Mouse (Mus musculus) embryonic facial prominence, embryonic 10.5 days (tissue): ENCODE data around the gene Coro1b. TPM values are rescaled to one million over a fixed set of nuclear protein-coding genes. Genes with fewer than 3 reads are reported as not detected.

Source experiments
- polyA plus RNA-seq: library from polyadenylated mRNA; unstranded; fragments of >200 nt; fragmentation: Nextera tagmentation; extraction: Ambion mirVana; gene quantifications from 2 replicates; pipeline ENCODE4 v1.2.1, GENCODE M21; 2016

Gene Coro1b
- polyA plus RNA-seq, 1 experiment from 2014 or later = 130 TPM

Other genes starting within 250 kb of the Coro1b start
- 28.0 and 28.8 TPM in 2 replicates for gene Tcirg1, start 241.5 kb upstream of the Coro1b start, polyA plus RNA-seq
- 250 and 258 TPM in 2 replicates for gene Ndufs8, start 235.8 kb upstream of the Coro1b start, polyA plus RNA-seq
- 0.48 and 0.81 TPM in 2 replicates for gene Aldh3b1, start 218.8 kb upstream of the Coro1b start, polyA plus RNA-seq
- 7.3 and 8.4 TPM in 2 replicates for gene Unc93b1, start 213.4 kb upstream of the Coro1b start, polyA plus RNA-seq
- gene Aldh3b3, start 190.0 kb upstream of the Coro1b start, polyA plus RNA-seq = not detected in 2 replicates
- 1.1 and 1.2 TPM in 2 replicates for gene Aldh3b2, start 176.3 kb upstream of the Coro1b start, polyA plus RNA-seq
- 3.1 and 3.2 TPM in 2 replicates for gene Acy3, start 162.0 kb upstream of the Coro1b start, polyA plus RNA-seq
- 0.21 and 1.0 TPM in 2 replicates for gene Tbx10, start 155.9 kb upstream of the Coro1b start, polyA plus RNA-seq
- 30.6 and 31.6 TPM in 2 replicates for gene Nudt8, start 148.0 kb upstream of the Coro1b start, polyA plus RNA-seq
- gene Gm49405, start 148.0 kb upstream of the Coro1b start, polyA plus RNA-seq = 4.5 and 4.6 TPM in 2 replicates
- 4.7 and 5.7 TPM in 2 replicates for gene Doc2g, start 145.3 kb upstream of the Coro1b start, polyA plus RNA-seq
- 211 and 217 TPM in 2 replicates for gene Ndufv1, start 135.8 kb upstream of the Coro1b start, polyA plus RNA-seq
- gene Gstp1, start 110.6 kb upstream of the Coro1b start, polyA plus RNA-seq = 456 and 458 TPM in 2 replicates
- gene Gstp2, start 102.6 kb upstream of the Coro1b start, polyA plus RNA-seq = 3.7 and 9.1 TPM in 2 replicates
- not detected in 2 replicates for gene Gstp3, start 89.0 kb upstream of the Coro1b start, polyA plus RNA-seq
- not detected in 2 replicates for gene Cabp2, start 67.0 kb upstream of the Coro1b start, polyA plus RNA-seq
- 77.2 and 80.2 TPM in 2 replicates for gene Cdk2ap2, start 51.4 kb upstream of the Coro1b start, polyA plus RNA-seq
- gene Pitpnm1, start 48.6 kb upstream of the Coro1b start, polyA plus RNA-seq = 9.9 and 11.0 TPM in 2 replicates
- 70.9 and 71.1 TPM in 2 replicates for gene Aip, start 22.8 kb upstream of the Coro1b start, polyA plus RNA-seq
- not detected in 2 replicates for gene Gpr152, start 8.8 kb upstream of the Coro1b start, polyA plus RNA-seq
- 0.14 TPM in 1 of 2 replicates, not detected in the other for gene Cabp4, start 4.6 kb upstream of the Coro1b start, polyA plus RNA-seq
- gene Ptprcap, start 5.0 kb downstream of the Coro1b start, polyA plus RNA-seq = 0.58 TPM in 1 of 2 replicates, not detected in the other
- 66.1 and 68.5 TPM in 2 replicates for gene Rps6kb2, start 14.7 kb downstream of the Coro1b start, polyA plus RNA-seq
- 2.7 and 4.4 TPM in 2 replicates for gene Carns1, start 26.9 kb downstream of the Coro1b start, polyA plus RNA-seq
- 0.57 and 1.4 TPM in 2 replicates for gene Tbc1d10c, start 42.7 kb downstream of the Coro1b start, polyA plus RNA-seq
- gene Ppp1ca, start 43.4 kb downstream of the Coro1b start, polyA plus RNA-seq = 1,000 and 1,025 TPM in 2 replicates
- gene Rad9a, start 53.0 kb downstream of the Coro1b start, polyA plus RNA-seq = 58.1 and 58.2 TPM in 2 replicates
- 2.8 and 3.3 TPM in 2 replicates for gene Clcf1, start 65.6 kb downstream of the Coro1b start, polyA plus RNA-seq
- not detected in 2 replicates for gene AC109138.7, start 65.7 kb downstream of the Coro1b start, polyA plus RNA-seq
- 13.7 and 15.1 TPM in 2 replicates for gene Pold4, start 83.3 kb downstream of the Coro1b start, polyA plus RNA-seq
- gene Ssh3, start 120.6 kb downstream of the Coro1b start, polyA plus RNA-seq = 4.2 and 4.5 TPM in 2 replicates
- gene Ankrd13d, start 134.5 kb downstream of the Coro1b start, polyA plus RNA-seq = 6.3 and 7.6 TPM in 2 replicates
- gene Grk2, start 157.6 kb downstream of the Coro1b start, polyA plus RNA-seq = 12.5 and 14.8 TPM in 2 replicates
- 68.6 and 69.6 TPM in 2 replicates for gene Kdm2a, start 249.7 kb downstream of the Coro1b start, polyA plus RNA-seq